Mouse (Mus musculus): ENCODE measurements around the gene Nmnat2. TPM values are rescaled to one million over a fixed set of nuclear protein-coding genes. Genes with fewer than 3 reads are reported as not detected.

The Nmnat2 gene
- total and polyA plus RNA-seq, 2 experiments = 0.18 to 0.23 TPM

DNA sequence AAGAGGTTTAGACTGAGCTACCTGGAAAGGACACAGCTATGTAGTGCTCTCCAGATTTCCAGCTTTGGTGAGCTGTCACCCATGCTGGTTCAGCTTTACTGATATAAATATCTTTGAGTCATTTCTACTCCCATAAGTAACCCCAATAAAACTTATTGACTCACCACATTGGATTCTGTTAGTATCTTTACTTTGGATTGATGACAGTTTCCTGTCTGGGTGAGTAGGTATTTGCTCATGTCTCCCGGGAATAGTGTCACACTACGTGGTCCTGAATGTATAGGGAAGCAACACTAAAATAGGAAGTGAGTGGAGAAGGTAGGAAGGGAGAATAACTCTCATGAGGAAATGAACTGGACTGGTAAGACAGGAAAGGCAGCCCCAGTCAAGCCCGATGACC, 33.0 kb upstream of the Nmnat2 start:
- Histone ChIP-seq H3K4me3 (ENCODE audit: insufficient read depth, low read depth, low read length) (no peak overlapping the region), H3K36me3 (ENCODE audit: control insufficient read depth, insufficient read depth, low read length) (no peaks in the 10 kb centered on the region), H3K27me3 (ENCODE audit: control insufficient read depth, insufficient read depth, low read length) (no peaks in the 10 kb centered on the region), H3K79me2 (ENCODE audit: control insufficient read depth, insufficient read depth, low read length) (no peaks in the 10 kb centered on the region), H3K4me1 (ENCODE audit: control insufficient read depth, insufficient read depth, low read length) (no peaks in the 10 kb centered on the region), H3K27ac (replicated peaks; ENCODE audit: insufficient read depth, low read depth, low read length) (no peak overlapping the region), H3K9ac (ENCODE audit: low read depth, low read length) (no peak overlapping the region)
- DNase-seq (ENCODE audit: extremely low read depth, low read depth, low spot score) = no peak
- WGBS = 67% methylated on average over 3 of the region's 3 CpGs
- no peak for TF ChIP-seq CTCF (IDR thresholded peaks at IDR 0.05; ENCODE audit: low read depth, low read length)
- TF ChIP-seq POLR2A (IDR thresholded peaks at IDR 0.05; ENCODE audit: extremely low read depth, insufficient read depth, low read length) = no peak

DNA sequence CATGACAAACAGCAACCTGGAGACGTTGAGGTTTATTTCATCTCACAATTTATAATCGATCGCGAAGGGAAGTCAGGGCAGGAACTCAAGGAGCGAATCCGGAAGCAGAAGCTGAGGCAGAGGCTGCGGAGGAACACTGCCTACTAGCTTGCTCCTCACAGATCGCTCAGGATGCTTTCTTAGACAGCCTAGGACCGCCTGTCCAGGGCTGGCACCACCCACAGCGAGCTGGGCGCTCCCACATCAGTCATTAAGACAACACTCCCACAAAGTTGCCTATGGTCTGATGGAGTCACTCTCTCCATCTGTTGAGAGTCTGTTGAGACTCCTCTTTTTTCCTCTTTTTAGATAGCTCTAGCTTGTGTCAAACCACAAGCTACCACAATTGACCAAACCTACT, 20.8 kb upstream of the Nmnat2 start:
- TF ChIP-seq POLR2A (IDR thresholded peaks at IDR 0.05; ENCODE audit: extremely low read depth, insufficient read depth, low read length) (no peak), CTCF (IDR thresholded peaks at IDR 0.05; ENCODE audit: low read depth, low read length) (no peak)
- Histone ChIP-seq H3K4me1 (ENCODE audit: control insufficient read depth, insufficient read depth, low read length) (no peaks in the 10 kb centered on the region), H3K27me3 (ENCODE audit: control insufficient read depth, insufficient read depth, low read length) (no peaks in the 10 kb centered on the region), H3K36me3 (ENCODE audit: control insufficient read depth, insufficient read depth, low read length) (no peaks in the 10 kb centered on the region), H3K27ac (replicated peaks; ENCODE audit: insufficient read depth, low read depth, low read length) (no peak overlapping the region), H3K4me3 (ENCODE audit: insufficient read depth, low read depth, low read length) (no peak overlapping the region), H3K79me2 (ENCODE audit: control insufficient read depth, insufficient read depth, low read length) (no peaks in the 10 kb centered on the region), H3K9ac (ENCODE audit: low read depth, low read length) (no peak overlapping the region)
- no peak for DNase-seq (ENCODE audit: extremely low read depth, low read depth, low spot score)
- WGBS = 65% methylated on average over 11 of the region's 11 CpGs

DNA sequence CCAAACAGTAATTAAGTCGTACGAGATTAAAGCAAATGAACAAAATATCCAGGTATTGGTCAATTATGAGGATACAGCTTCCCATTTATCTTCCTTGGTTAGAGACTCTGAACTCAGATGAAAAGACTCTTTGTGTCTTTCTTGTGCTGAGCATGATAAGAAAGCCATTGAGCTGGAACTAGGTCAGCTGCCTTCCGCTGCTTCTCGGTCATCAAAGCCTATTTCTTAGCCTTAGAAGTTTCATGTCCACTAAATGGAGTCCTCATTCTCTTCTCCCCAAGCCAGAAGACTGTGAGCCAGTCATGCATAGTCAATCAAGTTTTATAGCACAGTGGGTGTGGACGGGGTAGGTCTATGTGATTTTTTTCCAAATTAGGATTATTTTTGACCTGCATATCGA, 19.3 kb upstream of the Nmnat2 start:
- Histone ChIP-seq H3K27me3 (ENCODE audit: control insufficient read depth, insufficient read depth, low read length) (no peaks in the 10 kb centered on the region), H3K9ac (ENCODE audit: low read depth, low read length) (no peak overlapping the region), H3K4me1 (ENCODE audit: control insufficient read depth, insufficient read depth, low read length) (no peaks in the 10 kb centered on the region), H3K4me3 (ENCODE audit: insufficient read depth, low read depth, low read length) (no peak overlapping the region), H3K36me3 (ENCODE audit: control insufficient read depth, insufficient read depth, low read length) (no peaks in the 10 kb centered on the region), H3K79me2 (ENCODE audit: control insufficient read depth, insufficient read depth, low read length) (no peaks in the 10 kb centered on the region), H3K27ac (replicated peaks; ENCODE audit: insufficient read depth, low read depth, low read length) (no peak overlapping the region)
- TF ChIP-seq CTCF (IDR thresholded peaks at IDR 0.05; ENCODE audit: low read depth, low read length) = no peak
- TF ChIP-seq POLR2A (IDR thresholded peaks at IDR 0.05; ENCODE audit: extremely low read depth, insufficient read depth, low read length) = no peak
- no peak for DNase-seq (ENCODE audit: extremely low read depth, low read depth, low spot score)
- WGBS = 83% methylated on average over 6 of the region's 6 CpGs

DNA sequence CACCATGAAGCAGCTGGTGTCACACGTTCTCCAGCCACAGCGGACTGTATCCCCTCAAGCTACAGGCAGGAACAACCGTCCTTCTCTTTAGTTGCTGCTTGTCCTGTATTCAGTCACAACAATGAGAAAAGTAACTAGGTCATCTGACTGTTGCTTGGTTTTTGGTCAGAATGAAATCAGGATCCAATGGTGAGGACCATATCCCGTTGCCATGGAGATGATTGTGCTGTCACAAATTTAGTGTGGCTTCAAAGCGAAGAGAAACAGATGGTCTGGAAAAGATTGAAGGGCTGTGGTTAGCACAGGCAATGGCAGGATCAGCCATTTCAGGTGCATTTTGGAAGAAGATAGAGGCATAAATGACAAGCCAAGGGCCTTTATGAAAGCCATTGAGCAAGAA, 18.4 kb upstream of the Nmnat2 start:
- TF ChIP-seq POLR2A (IDR thresholded peaks at IDR 0.05; ENCODE audit: extremely low read depth, insufficient read depth, low read length) = no peak
- TF ChIP-seq CTCF (IDR thresholded peaks at IDR 0.05; ENCODE audit: low read depth, low read length) = no peak
- DNase-seq (ENCODE audit: extremely low read depth, low read depth, low spot score) = no peak
- 72% methylated on average over 5 of the region's 5 CpGs for WGBS

DNA sequence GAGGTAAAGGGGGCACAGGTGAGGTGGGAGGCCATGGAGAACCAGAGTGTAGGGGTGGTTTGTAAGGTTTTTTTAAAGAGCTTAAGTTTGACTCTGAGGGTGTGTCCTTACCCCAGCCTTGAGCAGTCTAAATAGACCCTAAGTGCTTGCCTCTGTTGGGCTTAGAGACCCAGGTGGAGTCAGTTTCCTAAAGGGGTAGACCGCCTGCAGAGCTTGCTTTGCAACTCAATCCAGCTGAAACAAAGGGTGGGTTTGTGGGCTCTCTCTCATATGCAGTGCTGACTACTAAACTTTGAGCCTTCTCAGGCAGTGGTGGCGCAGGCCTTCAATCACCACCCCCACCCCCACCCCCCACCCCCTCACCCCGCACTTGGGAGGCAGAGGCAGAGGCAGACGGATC, 11.8 kb upstream of the Nmnat2 start:
- Histone ChIP-seq H3K36me3 (ENCODE audit: control insufficient read depth, insufficient read depth, low read length) (no peaks in the 10 kb centered on the region), H3K4me1 (ENCODE audit: control insufficient read depth, insufficient read depth, low read length) (no peaks in the 10 kb centered on the region), H3K27ac (replicated peaks; ENCODE audit: insufficient read depth, low read depth, low read length) (no peak overlapping the region), H3K27me3 (ENCODE audit: control insufficient read depth, insufficient read depth, low read length) (no peaks in the 10 kb centered on the region), H3K79me2 (ENCODE audit: control insufficient read depth, insufficient read depth, low read length) (no peaks in the 10 kb centered on the region), H3K9ac (ENCODE audit: low read depth, low read length) (no peak overlapping the region), H3K4me3 (ENCODE audit: insufficient read depth, low read depth, low read length) (no peak overlapping the region)
- no peak for DNase-seq (ENCODE audit: extremely low read depth, low read depth, low spot score)
- WGBS = 64% methylated on average over 4 of the region's 4 CpGs
- TF ChIP-seq POLR2A (IDR thresholded peaks at IDR 0.05; ENCODE audit: extremely low read depth, insufficient read depth, low read length) = no peak

More for the DNA sequence above, 18.4 kb upstream of the Nmnat2 start:
- H3K27ac ChIP-seq (replicated peaks; ENCODE audit: insufficient read depth, low read depth, low read length) = no peak overlapping the region
- H3K4me1 ChIP-seq (ENCODE audit: control insufficient read depth, insufficient read depth, low read length) = no peaks in the 10 kb centered on the region
- H3K79me2 ChIP-seq (ENCODE audit: control insufficient read depth, insufficient read depth, low read length) = no peaks in the 10 kb centered on the region
- H3K36me3 ChIP-seq (ENCODE audit: control insufficient read depth, insufficient read depth, low read length) = no peaks in the 10 kb centered on the region
- no peak overlapping the region for H3K9ac ChIP-seq (ENCODE audit: low read depth, low read length)
- no peaks in the 10 kb centered on the region for H3K27me3 ChIP-seq (ENCODE audit: control insufficient read depth, insufficient read depth, low read length)
- H3K4me3 ChIP-seq (ENCODE audit: insufficient read depth, low read depth, low read length) = no peak overlapping the region

DNA sequence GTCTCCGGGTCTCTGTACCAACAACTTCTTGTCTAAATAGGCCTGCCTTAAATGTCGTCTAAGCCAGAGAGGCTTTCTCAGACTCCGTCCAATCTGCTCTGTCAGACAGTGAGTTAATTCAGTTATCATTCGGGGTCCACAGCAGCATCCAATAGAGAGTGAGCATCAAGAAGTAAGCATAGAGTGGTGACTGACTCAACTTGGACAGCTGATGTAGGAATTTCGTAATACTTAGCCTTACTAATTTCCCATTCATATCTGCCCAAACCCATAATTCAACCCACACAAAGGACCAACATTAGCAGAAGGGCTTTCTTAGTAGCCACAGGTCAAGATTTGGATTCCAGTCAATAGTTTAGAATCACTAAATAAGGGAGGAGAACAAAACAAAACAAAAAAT, 626 bp upstream of the Nmnat2 start:
- H3K4me3 ChIP-seq (ENCODE audit: insufficient read depth, low read depth, low read length) = no peak overlapping the region

More for the DNA sequence above, 626 bp upstream of the Nmnat2 start:
- H3K9ac ChIP-seq (ENCODE audit: low read depth, low read length) = no peak overlapping the region
- DNase-seq (ENCODE audit: extremely low read depth, low read depth, low spot score) = no peak
- TF ChIP-seq POLR2A (IDR thresholded peaks at IDR 0.05; ENCODE audit: extremely low read depth, insufficient read depth, low read length) (no peak), CTCF (IDR thresholded peaks at IDR 0.05; ENCODE audit: low read depth, low read length) (no peak)
- H3K27me3 ChIP-seq (ENCODE audit: control insufficient read depth, insufficient read depth, low read length) = peaks cover 19% of the 10 kb centered on the region
- H3K4me1 ChIP-seq (ENCODE audit: control insufficient read depth, insufficient read depth, low read length) = no peaks in the 10 kb centered on the region; the same call in 1 of the 2 replicates
- no peaks in the 10 kb centered on the region for H3K36me3 ChIP-seq (ENCODE audit: control insufficient read depth, insufficient read depth, low read length)
- WGBS = 84% methylated on average over 5 of the region's 5 CpGs
- no peaks in the 10 kb centered on the region for H3K79me2 ChIP-seq (ENCODE audit: control insufficient read depth, insufficient read depth, low read length)
- H3K27ac ChIP-seq (replicated peaks; ENCODE audit: insufficient read depth, low read depth, low read length) = no peak overlapping the region

All from liver, adult 2 months (tissue).